Mouse (Mus musculus) limb, embryonic 14.5 days (tissue): ENCODE data around the gene Vwf. TPM values are rescaled to one million over a fixed set of nuclear protein-coding genes. Genes with fewer than 3 reads are reported as not detected.

Experiments
- ATAC-seq: fragments of 200-750 bp; cut with Nextera tagmentation; 2 replicates; pipeline ENCODE4 v1.8.0; 2017; ENCODE audit warnings: low read depth, moderate number of reproducible peaks, moderate TSS enrichment; ENCODE audit not compliant: low FRiP score
- DNase-seq: peaks from one replicate; pipeline ENCODE4 v3.0.0-alpha.2; 2015; ENCODE audit warnings: low spot score
- H3K27ac ChIP-seq: fragments of 300-500 bp; sonication (generic); replicated peaks from 2 replicates; pipeline ENCODE4 v1.5.1; 2014; ENCODE audit warnings: low read depth, mild to moderate bottlenecking, low read length, moderate library complexity, mixed read lengths
- H3K27me3 ChIP-seq: fragments of 300-500 bp; sonication (generic); 2 replicates; pipeline ENCODE4 v1.6.1; 2014; ENCODE audit warnings: low read length, mixed read lengths; ENCODE audit not compliant: control insufficient read depth, insufficient read depth
- H3K36me3 ChIP-seq: fragments of 300-500 bp; sonication (generic); 2 replicates; pipeline ENCODE4 v1.6.1; 2014; ENCODE audit warnings: mild to moderate bottlenecking, low read length, moderate library complexity, mixed read lengths; ENCODE audit not compliant: control insufficient read depth, insufficient read depth
- H3K4me1 ChIP-seq: fragments of 300-500 bp; sonication (generic); 2 replicates; pipeline ENCODE4 v1.6.1; 2014; ENCODE audit warnings: antibody characterized with exemption, low read length, mixed read lengths; ENCODE audit not compliant: control insufficient read depth, insufficient read depth
- H3K4me2 ChIP-seq: fragments of 300-500 bp; sonication (generic); replicated peaks from 2 replicates; pipeline ENCODE4 v1.6.1; 2014; ENCODE audit warnings: low read depth, mild to moderate bottlenecking, low read length, moderate library complexity; ENCODE audit not compliant: severe bottlenecking
- H3K4me3 ChIP-seq: fragments of 300-500 bp; sonication (generic); replicated peaks from 2 replicates; pipeline ENCODE4 v1.5.1; 2014; ENCODE audit warnings: low read length
- H3K9ac ChIP-seq: fragments of 300-500 bp; sonication (generic); 2 replicates; pipeline ENCODE4 v1.6.1; 2014; ENCODE audit warnings: mild to moderate bottlenecking, low read depth, low read length, moderate library complexity; ENCODE audit not compliant: severe bottlenecking
- H3K9me3 ChIP-seq: fragments of 300-500 bp; sonication (generic); 2 replicates; pipeline ENCODE4 v1.6.1; 2016; ENCODE audit warnings: low read length; ENCODE audit not compliant: control insufficient read depth
- POLR2A ChIP-seq: fragments of 200-500 bp; IDR thresholded peaks from 2 replicates; pipeline ENCODE4 v1.8.0; 2012; ENCODE audit warnings: inconsistent platforms, mild to moderate bottlenecking, moderate library complexity, borderline replicate concordance; ENCODE audit not compliant: insufficient read depth, insufficient read length; ENCODE audit errors: extremely low read depth
- WGBS: fragments of 180-500 bp; shearing (Covaris S2); extraction: QIAGEN DNeasy Blood & Tissue Kit; methylation state at CpG from one replicate; pipeline ENCODE4 v1.1.7; 2014; 5-methylcytosine and 5-hydroxymethylcytosine counted together
- polyA plus RNA-seq, 2 experiments: library from polyadenylated mRNA; depleted of rRNA in 1 of 2; stranded (reverse) in 1 of 2; unstranded in 1 of 2; fragments of >200 nt; fragmentation: Nextera tagmentation in 1 of 2; extraction: Ambion mirVana in 1 of 2; gene quantifications; 2 replicates each; pipeline versions ENCODE4 v1.2.1 to v1.2.3; 2012 to 2014

The Vwf gene
- polyA plus RNA-seq, 2 experiments = 11.2 to 12.0 TPM

GRCm38 (mm10) chr6:125533104-125533650 is 13.4 kb upstream of the Vwf start:
- ATAC-seq (no peak), DNase-seq (no peak)
- Histone ChIP-seq H3K27me3 (no peaks in the 10 kb centered on the region), H3K4me2 (no peak overlapping the region), H3K9me3 (no peaks in the 10 kb centered on the region), H3K36me3 (no peaks in the 10 kb centered on the region), H3K4me1 (no peaks in the 10 kb centered on the region), H3K4me3 (no peak overlapping the region), H3K27ac (no peak overlapping the region), H3K9ac (no peak overlapping the region)
- 78% methylated on average over 11 of the region's 11 CpGs for WGBS
- no peak for TF ChIP-seq POLR2A

- no peak for TF ChIP-seq POLR2A
- Histone ChIP-seq H3K9me3 (no peaks in the 10 kb centered on the region), H3K9ac (no peak overlapping the region), H3K4me2 (no peak overlapping the region), H3K4me3 (no peak overlapping the region), H3K27ac (no peak overlapping the region), H3K27me3 (no peaks in the 10 kb centered on the region), H3K36me3 (no peaks in the 10 kb centered on the region), H3K4me1 (peaks cover 4% of the 10 kb centered on the region; the same call in 1 of the 2 replicates)
- DNase-seq = no peak
- 85% methylated on average over 5 of the region's 5 CpGs for WGBS
- ATAC-seq = no peak
These were observed 11.6 kb upstream of the Vwf start for GRCm38 (mm10) chr6:125534990-125535389.

GRCm38 (mm10) chr6:125538469-125538868 is 8.1 kb upstream of the Vwf start:
- no peak overlapping the region for H3K27ac ChIP-seq
- no peaks in the 10 kb centered on the region for H3K27me3 ChIP-seq
- no peak for TF ChIP-seq POLR2A
- no peaks in the 10 kb centered on the region for H3K9me3 ChIP-seq
- H3K4me1 ChIP-seq = peaks cover 4% of the 10 kb centered on the region; the same call in 1 of the 2 replicates
- no peak overlapping the region for H3K9ac ChIP-seq
- ATAC-seq (no peak), DNase-seq (no peak)
- WGBS = 79% methylated on average over 5 of the region's 5 CpGs
- no peak overlapping the region for H3K4me2 ChIP-seq
- no peak overlapping the region for H3K4me3 ChIP-seq
- H3K36me3 ChIP-seq = no peaks in the 10 kb centered on the region

GRCm38 (mm10) chr6:125539423-125539822 is 7.2 kb upstream of the Vwf start:
- Histone ChIP-seq H3K4me3 (no peak overlapping the region), H3K4me2 (no peak overlapping the region), H3K36me3 (no peaks in the 10 kb centered on the region), H3K9ac (no peak overlapping the region), H3K4me1 (peaks cover 4% of the 10 kb centered on the region; the same call in 1 of the 2 replicates), H3K27ac (no peak overlapping the region), H3K9me3 (no peaks in the 10 kb centered on the region), H3K27me3 (no peaks in the 10 kb centered on the region)
- WGBS = 43% methylated on average over 8 of the region's 8 CpGs
- no peak for TF ChIP-seq POLR2A
- no peak for DNase-seq
- no peak for ATAC-seq

GRCm38 (mm10) chr6:125540199-125540598 is 6.4 kb upstream of the Vwf start:
- no peak for DNase-seq
- TF ChIP-seq POLR2A = no peak
- H3K27ac ChIP-seq = no peak overlapping the region
- no peak overlapping the region for H3K9ac ChIP-seq
- WGBS = 82% methylated on average over 10 of the region's 10 CpGs
- H3K27me3 ChIP-seq = no peaks in the 10 kb centered on the region
- no peak overlapping the region for H3K4me3 ChIP-seq
- ATAC-seq = no peak
- no peaks in the 10 kb centered on the region for H3K9me3 ChIP-seq
- no peak overlapping the region for H3K4me2 ChIP-seq
- no peaks in the 10 kb centered on the region for H3K36me3 ChIP-seq
- H3K4me1 ChIP-seq = peaks cover 4% of the 10 kb centered on the region; the same call in 1 of the 2 replicates
